Mouse (Mus musculus) E14TG2a.4 (cell line): ENCODE data around the gene Rpl7a.

Experiments used
- CTCF ChIP-seq: conservative IDR thresholded peaks from 2 replicates; pipeline ENCODE4 v1.5.1; 2014; ENCODE audit warnings: low read length
- NANOG ChIP-seq: IDR thresholded peaks from 2 replicates; pipeline ENCODE4 v1.6.1; 2014; ENCODE audit warnings: borderline replicate concordance, low read length, mixed read lengths
- POU5F1 ChIP-seq: IDR thresholded peaks from 2 replicates; pipeline ENCODE4 v1.6.1; 2014; ENCODE audit warnings: low read length, borderline replicate concordance

DNA sequence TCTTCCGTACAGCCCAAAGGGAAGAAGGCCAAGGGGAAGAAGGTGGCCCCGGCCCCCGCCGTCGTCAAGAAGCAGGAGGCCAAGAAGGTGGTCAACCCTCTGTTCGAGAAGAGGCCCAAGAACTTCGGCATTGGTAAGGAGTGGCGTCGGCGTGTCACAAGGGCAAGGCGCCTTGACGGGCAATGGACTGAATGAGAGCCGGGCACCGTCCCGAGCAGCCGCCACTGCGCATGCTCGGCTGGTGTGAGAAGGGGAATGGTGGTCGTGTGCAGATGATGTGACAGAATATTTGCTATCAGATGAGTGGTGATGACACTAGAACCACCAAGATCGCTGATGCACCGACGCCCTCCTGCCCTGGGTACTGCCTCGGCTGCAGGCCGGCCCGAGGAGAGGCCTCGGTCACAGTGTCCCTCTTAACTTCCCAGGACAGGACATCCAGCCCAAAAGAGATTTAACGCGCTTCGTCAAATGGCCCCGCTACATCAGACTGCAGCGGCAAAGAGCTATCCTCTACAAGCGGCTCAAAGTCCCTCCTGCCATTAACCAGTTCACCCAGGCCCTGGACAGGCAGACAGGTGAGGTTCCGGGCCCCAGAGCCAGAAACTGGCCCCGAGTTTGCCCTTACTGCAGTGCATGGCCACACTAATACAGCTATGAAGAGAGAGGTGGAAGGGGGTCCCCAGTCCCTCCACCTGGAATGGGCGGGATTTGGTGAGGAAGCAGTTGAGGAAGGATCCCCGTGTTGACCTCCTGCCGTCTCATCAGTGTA, 616 bp downstream of the Rpl7a start:
- no peak for TF ChIP-seq CTCF
- TF ChIP-seq NANOG = no peak
- TF ChIP-seq POU5F1 = no peak
